Mouse (Mus musculus) CH12.LX (cell line): Measurements from ENCODE around the gene Krt4.

ENCODE experiments used
- BHLHE40 ChIP-seq: IDR thresholded peaks from 2 replicates; pipeline ENCODE4 v1.6.1; 2011; ENCODE audit warnings: mild to moderate bottlenecking, low read depth, low read length, improper control_type of control experiment
- CTCF ChIP-seq, 2 experiments: IDR thresholded peaks in 1 of 2; conservative IDR thresholded peaks in 1 of 2; 2 replicates each; pipeline ENCODE4 v1.5.1; 2011 to 2012; ENCODE audit warnings: low read depth in 2 of 2, low read length in 2 of 2, improper control_type of control experiment in 1 of 2, inconsistent platforms in 1 of 2, mild to moderate bottlenecking in 1 of 2, moderate library complexity in 1 of 2
- MAX ChIP-seq: IDR thresholded peaks from 2 replicates; pipeline ENCODE4 v1.6.1; 2011; ENCODE audit warnings: low read length, improper control_type of control experiment
- MEF2A ChIP-seq: IDR thresholded peaks from 2 replicates; pipeline ENCODE4 v1.6.1; 2014; ENCODE audit warnings: low read depth, mild to moderate bottlenecking, inconsistent platforms, low read length, improper control_type of control experiment, borderline replicate concordance
- MXI1 ChIP-seq: IDR thresholded peaks from 2 replicates; pipeline ENCODE4 v1.6.1; 2011; ENCODE audit warnings: mild to moderate bottlenecking, low read depth, low read length, improper control_type of control experiment
- PAX5 ChIP-seq: IDR thresholded peaks from 2 replicates; pipeline ENCODE4 v1.6.1; 2012; ENCODE audit warnings: low read length, inconsistent platforms, mixed read lengths
- POLR2A ChIP-seq: IDR thresholded peaks from 2 replicates; pipeline ENCODE4 v1.6.1; 2011; ENCODE audit warnings: low read depth, mild to moderate bottlenecking, improper control_type of control experiment, low read length
- POLR2AphosphoS2 ChIP-seq: IDR thresholded peaks from 2 replicates; pipeline ENCODE4 v1.6.1; 2011; ENCODE audit warnings: low read depth, low read length, improper control_type of control experiment
- UBTF ChIP-seq: IDR thresholded peaks from 2 replicates; pipeline ENCODE4 v1.6.1; 2012; ENCODE audit warnings: low read depth, mild to moderate bottlenecking, inconsistent platforms, low read length, improper control_type of control experiment, moderate library complexity
- ZNF384 ChIP-seq: IDR thresholded peaks from 2 replicates; pipeline ENCODE4 v1.6.1; 2012; ENCODE audit warnings: low read depth, low read length, improper control_type of control experiment, inconsistent platforms

- TF ChIP-seq MXI1 (no peak), CTCF (conservative IDR thresholded peaks at IDR 0.05 in 1 of 2, IDR thresholded peaks at IDR 0.05 in 1 of 2; ENCODE audit: low read depth in 2 of 2, low read length in 2 of 2) (no peak), POLR2AphosphoS2 (no peak), PAX5 (no peak), MAX (no peak), BHLHE40 (no peak), ZNF384 (no peak), UBTF (no peak), POLR2A (no peak), MEF2A (no peak)
These were observed 8.5 kb upstream of the Krt4 start for GRCm38 (mm10) chr15:101933024-101933423.
